Mouse (Mus musculus) forebrain, embryonic 11.5 days (tissue): ENCODE results near the gene Smdt1. TPM values are rescaled to one million over a fixed set of nuclear protein-coding genes. Genes with fewer than 3 reads are reported as not detected.

Experiments used
- ATAC-seq: fragments of 200-750 bp; cut with Nextera tagmentation; replicated peaks from 2 replicates; pipeline ENCODE4 v1.8.0; 2017; ENCODE audit warnings: moderate TSS enrichment; ENCODE audit not compliant: low FRiP score
- DNase-seq: peaks from one replicate; pipeline ENCODE4 v3.0.0-alpha.2; 2017; ENCODE audit warnings: low spot score
- H3K27ac ChIP-seq: fragments of 300-500 bp; sonication (generic); 2 replicates; pipeline ENCODE4 v1.5.1; 2014; ENCODE audit warnings: low read depth, low read length
- H3K27me3 ChIP-seq: fragments of 300-500 bp; sonication (generic); 2 replicates; pipeline ENCODE4 v1.6.1; 2014; ENCODE audit warnings: mild to moderate bottlenecking, low read length, mixed read lengths; ENCODE audit not compliant: control insufficient read depth, insufficient read depth
- H3K36me3 ChIP-seq: fragments of 300-500 bp; sonication (generic); 2 replicates; pipeline ENCODE4 v1.6.1; 2014; ENCODE audit warnings: mild to moderate bottlenecking, low read length, moderate library complexity, mixed read lengths; ENCODE audit not compliant: control insufficient read depth, insufficient read depth
- H3K4me1 ChIP-seq: fragments of 300-500 bp; sonication (generic); replicated peaks from 2 replicates; pipeline ENCODE4 v1.6.1; 2014; ENCODE audit warnings: low read length, mixed read lengths; ENCODE audit not compliant: control insufficient read depth, insufficient read depth
- H3K4me2 ChIP-seq: fragments of 300-500 bp; sonication (generic); 2 replicates; pipeline ENCODE4 v1.6.1; 2014; ENCODE audit warnings: low read depth, mild to moderate bottlenecking, low read length, moderate library complexity, mixed read lengths; ENCODE audit not compliant: severe bottlenecking
- H3K4me3 ChIP-seq: fragments of 300-500 bp; sonication (generic); 2 replicates; pipeline ENCODE4 v1.5.1; 2014; ENCODE audit warnings: low read depth, low read length
- H3K9ac ChIP-seq: fragments of 300-500 bp; sonication (generic); 2 replicates; pipeline ENCODE4 v1.6.1; 2014; ENCODE audit warnings: low read length
- H3K9me3 ChIP-seq: fragments of 300-500 bp; sonication (generic); 2 replicates; pipeline ENCODE4 v1.6.1; 2016; ENCODE audit warnings: low read length, mixed read lengths; ENCODE audit not compliant: control insufficient read depth
- WGBS: fragments of 180-500 bp; shearing (Covaris S2); extraction: QIAGEN DNeasy Blood & Tissue Kit; methylation state at CpG from one replicate; pipeline ENCODE4 v1.1.7; 2014; 5-methylcytosine and 5-hydroxymethylcytosine counted together
- polyA plus RNA-seq: library from polyadenylated mRNA; unstranded; fragments of >200 nt; fragmentation: Nextera tagmentation; extraction: Ambion mirVana; gene quantifications from 2 replicates; pipeline ENCODE4 v1.2.1, GENCODE M21; 2014

Gene Smdt1
- polyA plus RNA-seq, 1 experiment from 2014 or later: 236 TPM

GRCm38 (mm10) chr15:82368851-82369250 lies 30.1 kb downstream of the Smdt1 start:
- Histone ChIP-seq H3K4me3 (no peak overlapping the region), H3K36me3 (no peaks in the 10 kb centered on the region), H3K9ac (no peak overlapping the region), H3K27ac (no peak overlapping the region), H3K27me3 (no peaks in the 10 kb centered on the region), H3K9me3 (no peaks in the 10 kb centered on the region), H3K4me2 (no peak overlapping the region), H3K4me1 (no peaks in the 10 kb centered on the region)
- no peak for ATAC-seq
- WGBS: 95% methylated on average over 1 of the region's 1 CpGs
- DNase-seq: peak; percentile 22

- ATAC-seq (no peak), DNase-seq (no peak)
- no peak overlapping the region for H3K4me3 ChIP-seq
- no peaks in the 10 kb centered on the region for H3K27me3 ChIP-seq
- H3K27ac ChIP-seq: no peak overlapping the region
- 87% methylated on average over 6 of the region's 6 CpGs for WGBS
- no peaks in the 10 kb centered on the region for H3K4me1 ChIP-seq
- H3K36me3 ChIP-seq: no peaks in the 10 kb centered on the region
- no peaks in the 10 kb centered on the region for H3K9me3 ChIP-seq
- no peak overlapping the region for H3K9ac ChIP-seq
- H3K4me2 ChIP-seq: no peak overlapping the region
These were observed 33.7 kb downstream of the Smdt1 start for GRCm38 (mm10) chr15:82372446-82372845.

- no peaks in the 10 kb centered on the region for H3K4me1 ChIP-seq
- WGBS: 87% methylated on average over 5 of the region's 5 CpGs
- H3K9ac ChIP-seq: no peak overlapping the region
- H3K9me3 ChIP-seq: no peaks in the 10 kb centered on the region
- H3K36me3 ChIP-seq: no peaks in the 10 kb centered on the region
- H3K4me3 ChIP-seq: no peak overlapping the region
- DNase-seq (peak; percentile 32), ATAC-seq (no peak)
- no peak overlapping the region for H3K4me2 ChIP-seq
- no peaks in the 10 kb centered on the region for H3K27me3 ChIP-seq
- H3K27ac ChIP-seq: no peak overlapping the region
These were observed 34.2 kb downstream of the Smdt1 start for GRCm38 (mm10) chr15:82372991-82373390.

GRCm38 (mm10) chr15:82374437-82374836 lies 35.7 kb downstream of the Smdt1 start:
- Histone ChIP-seq H3K27ac (no peak overlapping the region), H3K4me3 (no peak overlapping the region), H3K36me3 (no peaks in the 10 kb centered on the region), H3K4me2 (no peak overlapping the region), H3K9ac (no peak overlapping the region), H3K9me3 (no peaks in the 10 kb centered on the region), H3K4me1 (peaks cover under 1% of the 10 kb centered on the region; the same call in 1 of the 2 replicates), H3K27me3 (no peaks in the 10 kb centered on the region)
- 88% methylated on average over 5 of the region's 5 CpGs for WGBS
- DNase-seq (no peak), ATAC-seq (no peak)

GRCm38 (mm10) chr15:82375855-82376254 lies 37.1 kb downstream of the Smdt1 start:
- no peak for DNase-seq
- H3K36me3 ChIP-seq: no peaks in the 10 kb centered on the region
- H3K4me1 ChIP-seq: peaks cover 6% of the 10 kb centered on the region; the same call in 1 of the 2 replicates
- 88% methylated on average over 9 of the region's 9 CpGs for WGBS
- H3K4me3 ChIP-seq: no peak overlapping the region
- no peak overlapping the region for H3K4me2 ChIP-seq
- H3K27ac ChIP-seq: no peak overlapping the region
- ATAC-seq: no peak
- H3K27me3 ChIP-seq: no peaks in the 10 kb centered on the region
- H3K9ac ChIP-seq: no peak overlapping the region
- no peaks in the 10 kb centered on the region for H3K9me3 ChIP-seq

GRCm38 (mm10) chr15:82376393-82377138 lies 37.8 kb downstream of the Smdt1 start:
- no peak overlapping the region for H3K27ac ChIP-seq
- H3K4me2 ChIP-seq: no peak overlapping the region
- no peaks in the 10 kb centered on the region for H3K9me3 ChIP-seq
- H3K27me3 ChIP-seq: no peaks in the 10 kb centered on the region
- DNase-seq (no peak), ATAC-seq (no peak)
- H3K9ac ChIP-seq: no peak overlapping the region
- 68% methylated on average over 17 of the region's 17 CpGs for WGBS
- no peak overlapping the region for H3K4me3 ChIP-seq
- peaks cover 6% of the 10 kb centered on the region; the same call in 1 of the 2 replicates for H3K4me1 ChIP-seq
- H3K36me3 ChIP-seq: no peaks in the 10 kb centered on the region

- Histone ChIP-seq H3K36me3 (no peaks in the 10 kb centered on the region), H3K9me3 (no peaks in the 10 kb centered on the region), H3K27me3 (no peaks in the 10 kb centered on the region), H3K4me1 (peaks cover 6% of the 10 kb centered on the region; the same call in 1 of the 2 replicates), H3K4me3 (no peak overlapping the region), H3K27ac (no peak overlapping the region), H3K9ac (no peak overlapping the region), H3K4me2 (no peak overlapping the region)
- no peak for DNase-seq
- WGBS: 83% methylated on average over 5 of the region's 5 CpGs
- no peak for ATAC-seq
These were observed 38.9 kb downstream of the Smdt1 start for GRCm38 (mm10) chr15:82377701-82378100.

GRCm38 (mm10) chr15:82378261-82379180 lies 39.8 kb downstream of the Smdt1 start:
- Histone ChIP-seq H3K9ac (no peak overlapping the region), H3K4me3 (no peak overlapping the region), H3K36me3 (no peaks in the 10 kb centered on the region), H3K4me2 (no peak overlapping the region), H3K4me1 (peaks cover 6% of the 10 kb centered on the region; the same call in 1 of the 2 replicates), H3K9me3 (no peaks in the 10 kb centered on the region), H3K27ac (no peak overlapping the region), H3K27me3 (no peaks in the 10 kb centered on the region)
- DNase-seq: no peak
- ATAC-seq: no peak
- WGBS: 63% methylated on average over 15 of the region's 15 CpGs
